Mouse (Mus musculus) lung, embryonic 14.5 days (tissue): ENCODE data around the gene Fgd2. TPM values are rescaled to one million over a fixed set of nuclear protein-coding genes. Genes with fewer than 3 reads are reported as not detected.
A peak's percentile ranks its signal among the peaks of the same experiment; 100 is the strongest.

Experiments used
- ATAC-seq: fragments of 200-750 bp; cut with Nextera tagmentation; 2 replicates; pipeline ENCODE4 v1.8.0; 2017; ENCODE audit warnings: mild to moderate bottlenecking, moderate TSS enrichment, moderate library complexity; ENCODE audit not compliant: insufficient read depth
- DNase-seq: peaks from one replicate; pipeline ENCODE4 v3.0.0-alpha.2; 2015
- H3K27ac ChIP-seq: fragments of 300-500 bp; sonication (generic); 2 replicates; pipeline ENCODE4 v1.5.1; 2014; ENCODE audit warnings: low read depth, mild to moderate bottlenecking, moderate library complexity
- H3K27me3 ChIP-seq: fragments of 300-500 bp; sonication (generic); 2 replicates; pipeline ENCODE4 v1.6.1; 2014; ENCODE audit warnings: low read length, control low read depth; ENCODE audit not compliant: insufficient read depth
- H3K36me3 ChIP-seq: fragments of 300-500 bp; sonication (generic); 2 replicates; pipeline ENCODE4 v1.6.1; 2014; ENCODE audit warnings: control low read depth; ENCODE audit not compliant: insufficient read depth
- H3K4me1 ChIP-seq: fragments of 300-500 bp; sonication (generic); 2 replicates; pipeline ENCODE4 v1.6.1; 2014; ENCODE audit warnings: antibody characterized with exemption, control low read depth; ENCODE audit not compliant: insufficient read depth
- H3K4me2 ChIP-seq: fragments of 300-500 bp; sonication (generic); 2 replicates; pipeline ENCODE4 v1.6.1; 2014; ENCODE audit warnings: mild to moderate bottlenecking
- H3K4me3 ChIP-seq: fragments of 300-500 bp; sonication (generic); 2 replicates; pipeline ENCODE4 v1.5.1; 2014; ENCODE audit warnings: low read depth, low read length
- H3K9ac ChIP-seq: fragments of 300-500 bp; sonication (generic); 2 replicates; pipeline ENCODE4 v1.6.1; 2014
- H3K9me3 ChIP-seq: fragments of 300-500 bp; sonication (generic); 2 replicates; pipeline ENCODE4 v1.6.1; 2016; ENCODE audit warnings: low read depth, low read length, control low read depth
- CTCF ChIP-seq: IDR thresholded peaks from 2 replicates; pipeline ENCODE4 v1.5.1; 2016; ENCODE audit warnings: antibody characterized with exemption, low read depth
- WGBS: fragments of 180-500 bp; shearing (Covaris S2); extraction: QIAGEN DNeasy Blood & Tissue Kit; methylation state at CpG from one replicate; pipeline ENCODE4 v1.1.7; 2014; 5-methylcytosine and 5-hydroxymethylcytosine counted together
- polyA plus RNA-seq: library from polyadenylated mRNA; unstranded; fragments of >200 nt; fragmentation: Nextera tagmentation; extraction: Ambion mirVana; gene quantifications from 2 replicates; pipeline ENCODE4 v1.2.1, GENCODE M21; 2014

Fgd2 gene
- polyA plus RNA-seq, 1 experiment from 2014 or later: 19.2 TPM

DNA sequence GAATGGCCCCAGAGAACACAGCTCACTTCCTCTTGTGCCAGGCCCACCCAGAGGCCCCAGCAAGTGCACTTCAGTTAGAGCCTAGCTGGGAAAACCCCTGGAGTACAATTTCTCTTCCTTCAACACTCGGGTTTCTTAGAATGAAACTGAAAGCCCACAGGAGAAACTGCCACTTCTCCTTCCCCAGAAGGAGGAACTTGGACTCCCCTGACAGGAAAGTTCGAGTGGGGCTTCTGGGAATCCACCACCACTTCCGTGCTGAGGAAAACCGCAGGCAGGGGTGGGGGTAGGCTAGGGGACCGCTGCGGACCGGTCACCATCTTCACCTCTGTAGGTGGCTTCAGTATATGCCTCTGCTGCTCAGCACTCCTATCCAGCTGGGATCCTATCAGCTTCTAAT lies 34.7 kb downstream of the Fgd2 start:
- 61% methylated on average over 7 of the region's 7 CpGs for WGBS
- Histone ChIP-seq H3K27ac (no peak overlapping the region), H3K4me2 (no peak overlapping the region), H3K9me3 (no peaks in the 10 kb centered on the region), H3K27me3 (no peaks in the 10 kb centered on the region), H3K36me3 (no peaks in the 10 kb centered on the region), H3K9ac (no peak overlapping the region), H3K4me3 (no peak overlapping the region), H3K4me1 (peaks cover 14% of the 10 kb centered on the region)
- DNase-seq (peak; percentile 23), ATAC-seq (no peak)
- no peak for TF ChIP-seq CTCF

DNA sequence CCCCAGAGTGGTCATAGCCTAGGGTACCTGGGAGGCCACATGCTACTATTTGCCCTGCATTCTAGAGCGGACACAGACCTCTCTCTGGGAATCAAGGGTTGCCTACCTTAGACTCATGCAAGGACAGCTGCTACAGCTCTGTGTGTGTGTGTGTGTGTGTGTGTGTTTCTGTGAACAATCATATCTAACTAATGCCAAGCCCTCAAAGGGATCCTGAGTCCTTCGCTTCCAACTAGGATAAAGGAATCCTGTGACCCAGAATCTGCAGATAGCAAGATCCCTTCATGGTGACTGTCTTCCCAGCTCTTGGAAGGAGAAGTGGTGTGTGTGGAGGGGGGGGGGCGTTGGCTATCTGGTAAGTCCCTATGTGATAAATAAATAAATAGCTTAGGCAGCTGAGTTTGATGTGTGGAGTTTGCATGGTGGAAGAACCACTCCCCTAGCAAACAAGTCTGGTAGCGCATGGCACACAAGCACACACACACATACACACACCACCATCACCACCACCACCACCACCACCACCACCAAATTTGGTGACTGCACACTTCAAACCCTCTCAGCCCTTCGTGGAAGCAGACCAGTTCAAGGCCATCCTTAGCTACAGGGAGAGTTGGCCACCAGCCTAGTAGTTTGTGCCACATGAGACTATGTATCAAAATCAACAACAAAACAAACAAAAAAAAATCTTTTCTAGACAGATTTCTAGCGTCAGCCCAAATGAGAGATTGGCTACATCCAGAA lies 35.5 kb downstream of the Fgd2 start:
- Histone ChIP-seq H3K4me3 (no peak overlapping the region), H3K36me3 (no peaks in the 10 kb centered on the region), H3K4me1 (peaks cover 14% of the 10 kb centered on the region), H3K9ac (no peak overlapping the region), H3K9me3 (no peaks in the 10 kb centered on the region), H3K4me2 (peak overlapping the region; percentile 71; the same call in 1 of the 2 replicates), H3K27ac (no peak overlapping the region), H3K27me3 (no peaks in the 10 kb centered on the region)
- 52% methylated on average over 6 of the region's 6 CpGs for WGBS
- no peak for TF ChIP-seq CTCF
- DNase-seq: no peak
- no peak for ATAC-seq

DNA sequence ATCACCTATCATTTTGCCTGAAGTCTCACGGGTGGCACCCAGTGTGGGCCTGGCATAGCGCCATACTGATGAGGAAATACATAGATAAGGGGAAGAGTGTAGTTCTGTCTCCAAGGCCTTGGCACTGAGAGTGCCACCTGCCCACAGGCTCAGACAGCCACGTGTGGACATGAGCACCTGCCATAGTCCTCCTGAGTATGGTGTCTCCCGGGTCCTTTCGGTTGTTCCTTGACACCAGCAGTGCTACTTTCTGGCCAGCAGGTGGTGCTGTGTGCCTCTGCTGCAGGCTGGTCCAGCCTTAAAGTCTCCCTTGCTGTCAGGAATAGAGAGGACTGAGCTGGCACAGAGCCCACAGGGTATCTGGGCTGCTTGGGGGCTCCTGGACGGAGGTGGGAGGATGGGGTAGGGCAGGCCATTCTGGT lies 36.1 kb downstream of the Fgd2 start:
- Histone ChIP-seq H3K27ac (no peak overlapping the region), H3K9ac (no peak overlapping the region), H3K27me3 (no peaks in the 10 kb centered on the region), H3K4me2 (peak overlapping the region; percentile 71), H3K4me3 (peak overlapping the region; percentile 8; the same call in 1 of the 2 replicates), H3K36me3 (no peaks in the 10 kb centered on the region), H3K9me3 (no peaks in the 10 kb centered on the region), H3K4me1 (peaks cover 14% of the 10 kb centered on the region)
- ATAC-seq (peak; percentile 61), DNase-seq (peak; percentile 97)
- TF ChIP-seq CTCF: peak; percentile 100
- 14% methylated on average over 6 of the region's 6 CpGs for WGBS

DNA sequence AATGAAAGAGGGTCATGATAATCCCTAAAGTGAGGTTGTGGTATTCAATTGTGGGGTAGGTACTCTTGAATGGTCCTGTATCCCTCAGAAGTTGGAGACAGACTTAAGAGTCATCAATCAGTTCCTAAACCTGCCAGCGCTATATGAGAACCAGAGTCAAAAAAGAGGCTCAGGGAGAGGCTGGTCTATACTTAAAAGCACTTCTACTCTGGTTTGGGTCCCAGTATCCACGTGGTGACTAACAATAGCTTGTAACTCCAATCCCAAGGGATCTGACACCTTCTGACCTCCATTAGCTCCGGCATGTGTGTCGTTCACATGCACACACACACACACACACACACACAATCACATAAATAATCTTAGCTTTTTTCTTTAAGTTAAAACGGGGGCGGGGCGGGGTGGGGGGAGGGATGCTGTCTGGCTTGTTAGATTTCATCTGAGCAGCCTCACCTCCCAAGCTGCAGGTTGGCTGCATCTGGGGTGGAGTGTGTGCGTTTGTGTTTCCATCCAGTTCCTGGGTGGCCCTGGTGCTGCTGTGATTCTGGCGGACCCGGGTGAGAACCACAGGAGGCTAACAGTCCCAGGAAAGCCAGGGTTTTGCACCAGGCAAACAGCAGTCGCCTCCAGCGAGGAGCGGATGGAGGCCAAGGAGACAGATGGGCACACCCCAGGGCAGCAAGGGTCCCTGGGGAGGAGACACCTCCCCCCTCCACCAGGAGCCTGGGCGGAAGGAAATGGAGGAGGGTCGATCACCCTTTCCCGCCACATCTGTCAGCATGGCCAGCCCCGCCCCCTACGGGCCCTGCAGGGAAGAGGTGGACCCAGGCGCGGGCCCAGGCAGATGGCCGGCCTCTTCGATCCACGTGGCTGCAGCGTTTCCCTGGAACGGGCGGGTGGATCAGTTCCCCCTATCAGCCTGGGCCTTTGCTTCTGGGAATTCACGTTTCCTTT lies 37.0 kb downstream of the Fgd2 start:
- Histone ChIP-seq H3K9me3 (no peaks in the 10 kb centered on the region), H3K4me1 (peaks cover 14% of the 10 kb centered on the region), H3K27me3 (no peaks in the 10 kb centered on the region), H3K4me2 (peak overlapping the region; percentile 71), H3K4me3 (peak overlapping the region; percentile 33), H3K27ac (peak overlapping the region; percentile 85), H3K9ac (peak overlapping the region; percentile 57), H3K36me3 (no peaks in the 10 kb centered on the region)
- TF ChIP-seq CTCF: peak; percentile 56
- WGBS: 2% methylated on average over 27 of the region's 27 CpGs
- peak; percentile 95 for DNase-seq
- ATAC-seq: peak; percentile 83

- no peaks in the 10 kb centered on the region for H3K9me3 ChIP-seq
- peak; percentile 24 for DNase-seq
- peak overlapping the region; percentile 85; the same call in 1 of the 2 replicates for H3K27ac ChIP-seq
- no peak for ATAC-seq
- H3K4me1 ChIP-seq: peaks cover 14% of the 10 kb centered on the region
- no peaks in the 10 kb centered on the region for H3K27me3 ChIP-seq
- 17% methylated on average over 17 of the region's 17 CpGs for WGBS
- H3K36me3 ChIP-seq: no peaks in the 10 kb centered on the region
- H3K4me3 ChIP-seq: peak overlapping the region; percentile 33
- no peak for TF ChIP-seq CTCF
- H3K9ac ChIP-seq: peak overlapping the region; percentile 57
- peak overlapping the region; percentile 71 for H3K4me2 ChIP-seq
Observed at GRCm38 (mm10) chr17:29398434-29399026, 37.8 kb downstream of the Fgd2 start.

- WGBS: 45% methylated on average over 14 of the region's 14 CpGs
- DNase-seq (peak; percentile 37), ATAC-seq (no peak)
- Histone ChIP-seq H3K27ac (no peak overlapping the region), H3K4me2 (no peak overlapping the region), H3K9me3 (no peaks in the 10 kb centered on the region), H3K27me3 (no peaks in the 10 kb centered on the region), H3K36me3 (no peaks in the 10 kb centered on the region), H3K4me3 (no peak overlapping the region), H3K4me1 (peaks cover 14% of the 10 kb centered on the region), H3K9ac (no peak overlapping the region)
- no peak for TF ChIP-seq CTCF
Observed at GRCm38 (mm10) chr17:29399241-29399910, 38.7 kb downstream of the Fgd2 start.
